Mouse (Mus musculus) small intestine, adult 2 months (tissue): ENCODE data around the gene Acvr1b.

Experiments
- CTCF ChIP-seq: fragments of 200-500 bp; IDR thresholded peaks from 2 replicates; pipeline ENCODE4 v1.5.1; 2012; ENCODE audit warnings: low read depth, mild to moderate bottlenecking, control low read depth, inconsistent platforms, low read length, moderate library complexity, mixed read lengths; ENCODE audit not compliant: insufficient replicate concordance, insufficient read length; ENCODE audit errors: extremely low read depth
- POLR2A ChIP-seq: fragments of 200-500 bp; IDR thresholded peaks from 2 replicates; pipeline ENCODE4 v1.6.1; 2012; ENCODE audit warnings: low read depth, mild to moderate bottlenecking, control low read depth, inconsistent platforms, low read length, moderate library complexity

GRCm38 (mm10) chr15:101137455-101137854 is 36.4 kb upstream of the Acvr1b start:
- TF ChIP-seq CTCF = no peak
- TF ChIP-seq POLR2A = no peak
